Mouse (Mus musculus): Measurements from ENCODE around the gene Erc2. TPM values are rescaled to one million over a fixed set of nuclear protein-coding genes. Genes with fewer than 3 reads are reported as not detected.

The Erc2 gene
- polyA plus RNA-seq, 1 experiment from 2014 or later, result 3.1 TPM

DNA sequence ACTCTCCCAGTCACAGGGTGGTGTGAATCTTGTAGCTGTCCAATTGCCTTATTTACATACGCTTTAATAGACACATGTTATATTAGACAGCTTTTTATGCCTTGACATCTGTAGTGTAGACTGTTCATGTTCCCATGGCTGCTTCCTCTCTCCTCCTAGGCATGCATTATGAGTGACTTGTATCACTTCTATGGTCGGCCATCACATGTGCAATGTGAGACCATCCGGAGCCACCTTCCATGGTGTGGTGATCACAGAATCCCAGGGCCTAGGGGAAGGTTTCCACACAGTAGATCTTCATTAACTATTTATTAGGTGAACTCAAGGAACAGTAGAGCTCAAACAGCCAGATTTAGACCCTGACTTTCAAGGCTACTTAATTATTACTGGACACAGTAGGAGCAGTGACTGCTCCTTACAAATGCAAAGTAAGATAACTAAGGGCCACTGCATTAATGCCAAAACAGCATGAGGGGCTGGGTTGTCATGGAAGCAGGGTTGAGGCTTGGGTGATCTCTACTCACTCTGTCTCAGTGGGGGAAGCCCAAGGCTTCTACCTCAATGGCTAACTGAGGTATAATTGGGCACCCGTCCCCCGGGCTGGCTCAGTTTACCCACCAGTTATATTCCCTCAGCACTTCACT lies 7.3 kb downstream of the Erc2 start:
- no peaks in the 10 kb centered on the region for H3K9me3 ChIP-seq (ENCODE audit: control insufficient read depth)
- no peak overlapping the region for H3K4me3 ChIP-seq (ENCODE audit: low read depth, low read length)
- H3K9ac ChIP-seq (ENCODE audit: low read depth, low read length), result no peak overlapping the region
- H3K27me3 ChIP-seq (replicated peaks; ENCODE audit: control insufficient read depth, insufficient read depth, low read length), result no peaks in the 10 kb centered on the region
- no peak overlapping the region for H3K4me2 ChIP-seq (replicated peaks; ENCODE audit: low read depth)
- WGBS, result 87% methylated on average over 5 of the region's 5 CpGs
- H3K36me3 ChIP-seq (ENCODE audit: control insufficient read depth, insufficient read depth), result no peaks in the 10 kb centered on the region
- H3K4me1 ChIP-seq (replicated peaks; ENCODE audit: control insufficient read depth, insufficient read depth, low read length), result no peaks in the 10 kb centered on the region
- TF ChIP-seq CTCF (IDR thresholded peaks at IDR 0.05; ENCODE audit: low read depth), result no peak
- H3K27ac ChIP-seq (ENCODE audit: low read depth, low read length), result no peak overlapping the region
- ATAC-seq, result no peak

DNA sequence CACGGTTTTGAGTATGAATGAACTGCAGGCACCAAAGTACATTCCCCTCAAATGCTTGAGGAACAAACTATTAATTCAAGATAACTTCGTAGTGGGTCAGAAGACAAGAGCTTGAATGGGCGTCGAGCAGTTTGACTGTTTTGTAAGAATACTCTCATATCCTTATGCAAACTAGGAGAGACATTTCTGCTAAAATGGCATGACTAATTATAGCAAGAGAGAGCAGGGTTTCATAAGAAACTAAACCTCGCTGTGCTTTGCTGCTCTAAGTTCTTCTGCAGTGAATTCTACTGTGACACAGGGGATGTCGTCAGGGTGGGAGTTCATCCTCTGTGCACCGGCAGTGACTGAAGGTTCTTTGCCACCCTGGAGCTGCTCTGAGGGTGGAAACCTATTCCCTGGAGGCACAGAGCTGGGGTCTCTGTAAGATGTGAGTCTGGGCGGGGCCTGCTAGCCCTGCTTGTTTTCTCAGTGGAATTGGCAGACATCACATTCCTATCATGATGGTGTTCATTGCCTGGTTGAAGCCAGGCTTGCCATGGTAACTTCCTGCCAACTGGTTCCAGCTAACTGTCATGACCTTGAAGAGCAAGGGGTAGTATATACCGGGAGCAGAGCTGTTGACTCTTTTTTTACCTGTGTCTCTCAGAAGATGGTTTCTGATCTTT lies 8.9 kb downstream of the Erc2 start:
- no peaks in the 10 kb centered on the region for H3K4me1 ChIP-seq (replicated peaks; ENCODE audit: control insufficient read depth, insufficient read depth, low read length)
- no peak overlapping the region for H3K4me3 ChIP-seq (ENCODE audit: low read depth, low read length)
- no peak for TF ChIP-seq CTCF (IDR thresholded peaks at IDR 0.05; ENCODE audit: low read depth)
- H3K9me3 ChIP-seq (ENCODE audit: control insufficient read depth), result no peaks in the 10 kb centered on the region
- no peak overlapping the region for H3K9ac ChIP-seq (ENCODE audit: low read depth, low read length)
- H3K4me2 ChIP-seq (replicated peaks; ENCODE audit: low read depth), result no peak overlapping the region
- no peaks in the 10 kb centered on the region for H3K36me3 ChIP-seq (ENCODE audit: control insufficient read depth, insufficient read depth)
- WGBS, result 80% methylated on average over 9 of the region's 9 CpGs
- ATAC-seq, result no peak
- H3K27ac ChIP-seq (ENCODE audit: low read depth, low read length), result no peak overlapping the region
- no peaks in the 10 kb centered on the region for H3K27me3 ChIP-seq (replicated peaks; ENCODE audit: control insufficient read depth, insufficient read depth, low read length)

DNA sequence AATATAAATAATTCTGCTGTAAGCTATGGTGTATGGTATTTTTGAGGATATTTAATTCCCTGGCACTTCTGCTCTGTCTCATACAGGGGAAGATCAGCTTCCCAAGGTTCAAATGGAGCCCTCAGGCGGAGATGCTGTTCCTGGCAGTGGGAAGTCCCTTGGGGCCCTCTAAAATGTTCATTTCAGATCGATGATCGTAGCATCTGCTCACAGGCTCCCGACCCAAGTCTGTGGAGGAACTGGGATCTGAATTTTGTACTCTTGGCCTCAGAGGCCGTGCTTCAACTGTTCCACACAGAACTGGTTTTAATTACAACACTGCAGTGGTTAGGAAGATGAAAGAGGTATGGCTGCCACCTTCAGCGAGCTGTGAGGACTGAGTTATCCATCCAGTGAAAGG lies 12.5 kb downstream of the Erc2 start:
- no peak overlapping the region for H3K9ac ChIP-seq (ENCODE audit: low read depth, low read length)
- H3K27ac ChIP-seq (ENCODE audit: low read depth, low read length), result no peak overlapping the region
- no peaks in the 10 kb centered on the region for H3K36me3 ChIP-seq (ENCODE audit: control insufficient read depth, insufficient read depth)
- no peak overlapping the region for H3K4me2 ChIP-seq (replicated peaks; ENCODE audit: low read depth)
- ATAC-seq, result no peak
- no peak overlapping the region for H3K4me3 ChIP-seq (ENCODE audit: low read depth, low read length)
- H3K27me3 ChIP-seq (replicated peaks; ENCODE audit: control insufficient read depth, insufficient read depth, low read length), result no peaks in the 10 kb centered on the region
- no peaks in the 10 kb centered on the region for H3K9me3 ChIP-seq (ENCODE audit: control insufficient read depth)
- WGBS, result 85% methylated on average over 6 of the region's 6 CpGs
- TF ChIP-seq CTCF (IDR thresholded peaks at IDR 0.05; ENCODE audit: low read depth), result no peak
- H3K4me1 ChIP-seq (replicated peaks; ENCODE audit: control insufficient read depth, insufficient read depth, low read length), result no peaks in the 10 kb centered on the region

DNA sequence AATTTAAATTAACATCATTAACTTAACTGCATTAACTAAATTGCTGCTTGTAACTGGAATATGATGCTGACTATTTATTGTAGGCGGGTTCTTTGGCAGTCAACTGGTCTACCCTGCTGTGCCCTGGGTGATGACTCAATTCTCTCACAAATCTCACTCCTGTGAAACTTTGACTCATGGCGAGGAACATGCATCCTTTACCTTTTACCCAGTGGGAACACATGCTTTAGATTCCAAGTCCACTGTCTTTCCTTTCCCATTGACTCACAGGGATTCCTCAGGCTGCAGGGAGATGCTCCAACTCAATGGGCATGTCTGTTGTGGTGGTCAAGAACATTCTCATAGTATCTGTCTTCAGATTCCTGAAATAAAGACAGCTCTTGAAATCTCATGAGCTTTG lies 14.3 kb downstream of the Erc2 start:
- H3K27ac ChIP-seq (ENCODE audit: low read depth, low read length), result no peak overlapping the region
- no peak overlapping the region for H3K9ac ChIP-seq (ENCODE audit: low read depth, low read length)
- no peaks in the 10 kb centered on the region for H3K27me3 ChIP-seq (replicated peaks; ENCODE audit: control insufficient read depth, insufficient read depth, low read length)
- no peaks in the 10 kb centered on the region for H3K9me3 ChIP-seq (ENCODE audit: control insufficient read depth)
- WGBS, result 93% methylated on average over 2 of the region's 2 CpGs
- TF ChIP-seq CTCF (IDR thresholded peaks at IDR 0.05; ENCODE audit: low read depth), result no peak
- no peak overlapping the region for H3K4me3 ChIP-seq (ENCODE audit: low read depth, low read length)
- no peaks in the 10 kb centered on the region for H3K36me3 ChIP-seq (ENCODE audit: control insufficient read depth, insufficient read depth)
- no peak for ATAC-seq
- H3K4me1 ChIP-seq (replicated peaks; ENCODE audit: control insufficient read depth, insufficient read depth, low read length), result no peaks in the 10 kb centered on the region
- no peak overlapping the region for H3K4me2 ChIP-seq (replicated peaks; ENCODE audit: low read depth)

DNA sequence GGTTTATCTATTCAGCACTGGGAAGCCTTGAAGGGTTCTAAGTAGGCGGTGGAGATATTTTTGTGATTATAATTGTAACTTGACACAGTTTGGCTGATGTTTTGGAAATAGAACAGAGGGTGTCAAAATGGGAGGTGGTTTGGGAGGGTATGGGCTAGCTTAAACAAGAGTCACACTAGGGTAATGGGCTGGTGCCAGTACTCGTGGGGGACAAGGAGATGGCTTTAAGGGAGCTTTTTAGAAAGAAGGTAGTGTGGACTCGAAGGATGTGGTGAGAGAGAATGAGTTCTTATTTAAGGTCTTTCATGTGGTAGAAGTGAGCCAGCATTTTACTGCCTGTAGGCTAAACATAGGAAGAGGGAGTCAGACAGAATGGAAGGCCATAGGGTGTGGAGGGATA lies 19.2 kb downstream of the Erc2 start:
- WGBS, result 80% methylated on average over 3 of the region's 3 CpGs
- Histone ChIP-seq H3K4me1 (replicated peaks; ENCODE audit: control insufficient read depth, insufficient read depth, low read length) (no peaks in the 10 kb centered on the region), H3K9ac (ENCODE audit: low read depth, low read length) (no peak overlapping the region), H3K4me3 (ENCODE audit: low read depth, low read length) (no peak overlapping the region), H3K27ac (ENCODE audit: low read depth, low read length) (no peak overlapping the region), H3K27me3 (replicated peaks; ENCODE audit: control insufficient read depth, insufficient read depth, low read length) (no peaks in the 10 kb centered on the region), H3K9me3 (ENCODE audit: control insufficient read depth) (no peaks in the 10 kb centered on the region), H3K4me2 (replicated peaks; ENCODE audit: low read depth) (no peak overlapping the region), H3K36me3 (ENCODE audit: control insufficient read depth, insufficient read depth) (no peaks in the 10 kb centered on the region)
- ATAC-seq, result no peak
- no peak for TF ChIP-seq CTCF (IDR thresholded peaks at IDR 0.05; ENCODE audit: low read depth)

DNA sequence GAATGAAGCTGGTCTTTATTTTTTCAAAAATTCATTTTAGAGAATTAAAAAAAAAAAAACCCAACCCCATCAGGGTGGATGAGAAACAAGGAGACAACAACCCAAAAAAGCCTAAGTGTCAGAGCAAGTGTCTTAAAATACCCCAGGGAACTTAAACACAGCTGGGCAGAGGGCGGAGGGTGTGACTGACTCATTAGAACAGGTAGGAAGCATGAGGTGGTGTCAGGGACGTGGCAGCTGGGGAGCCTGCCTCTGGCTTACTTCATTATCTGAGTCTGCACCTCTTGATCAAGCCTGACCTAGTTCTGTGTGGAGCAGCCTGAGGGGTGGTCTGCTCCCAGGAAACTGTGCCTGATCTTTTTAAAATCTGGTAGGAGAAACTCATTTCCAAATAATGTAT lies 20.8 kb downstream of the Erc2 start:
- Histone ChIP-seq H3K9me3 (ENCODE audit: control insufficient read depth) (no peaks in the 10 kb centered on the region), H3K9ac (ENCODE audit: low read depth, low read length) (no peak overlapping the region), H3K36me3 (ENCODE audit: control insufficient read depth, insufficient read depth) (no peaks in the 10 kb centered on the region), H3K4me2 (replicated peaks; ENCODE audit: low read depth) (no peak overlapping the region), H3K4me3 (ENCODE audit: low read depth, low read length) (no peak overlapping the region), H3K27me3 (replicated peaks; ENCODE audit: control insufficient read depth, insufficient read depth, low read length) (no peaks in the 10 kb centered on the region), H3K27ac (ENCODE audit: low read depth, low read length) (no peak overlapping the region), H3K4me1 (replicated peaks; ENCODE audit: control insufficient read depth, insufficient read depth, low read length) (no peaks in the 10 kb centered on the region)
- TF ChIP-seq CTCF (IDR thresholded peaks at IDR 0.05; ENCODE audit: low read depth), result no peak
- no peak for ATAC-seq
- 50% methylated on average over 2 of the region's 2 CpGs for WGBS
